Mouse (Mus musculus) urinary bladder, postnatal 25 days (tissue): ENCODE measurements around the gene Dnajc19.
A peak's percentile ranks its signal among the peaks of the same experiment; 100 is the strongest.

Experiments used
- DNase-seq: peaks from one replicate; pipeline ENCODE4 v3.0.0; 2022; ENCODE audit warnings: low spot score

Dnajc19 gene

GRCm38 (mm10) chr3:34028935-34029334, 52.2 kb downstream of the Dnajc19 start:
- no peak for DNase-seq

GRCm38 (mm10) chr3:34021259-34021828, 59.8 kb downstream of the Dnajc19 start:
- DNase-seq: no peak

GRCm38 (mm10) chr3:34020382-34021258, 60.5 kb downstream of the Dnajc19 start:
- DNase-seq: peak; percentile 3

DNA sequence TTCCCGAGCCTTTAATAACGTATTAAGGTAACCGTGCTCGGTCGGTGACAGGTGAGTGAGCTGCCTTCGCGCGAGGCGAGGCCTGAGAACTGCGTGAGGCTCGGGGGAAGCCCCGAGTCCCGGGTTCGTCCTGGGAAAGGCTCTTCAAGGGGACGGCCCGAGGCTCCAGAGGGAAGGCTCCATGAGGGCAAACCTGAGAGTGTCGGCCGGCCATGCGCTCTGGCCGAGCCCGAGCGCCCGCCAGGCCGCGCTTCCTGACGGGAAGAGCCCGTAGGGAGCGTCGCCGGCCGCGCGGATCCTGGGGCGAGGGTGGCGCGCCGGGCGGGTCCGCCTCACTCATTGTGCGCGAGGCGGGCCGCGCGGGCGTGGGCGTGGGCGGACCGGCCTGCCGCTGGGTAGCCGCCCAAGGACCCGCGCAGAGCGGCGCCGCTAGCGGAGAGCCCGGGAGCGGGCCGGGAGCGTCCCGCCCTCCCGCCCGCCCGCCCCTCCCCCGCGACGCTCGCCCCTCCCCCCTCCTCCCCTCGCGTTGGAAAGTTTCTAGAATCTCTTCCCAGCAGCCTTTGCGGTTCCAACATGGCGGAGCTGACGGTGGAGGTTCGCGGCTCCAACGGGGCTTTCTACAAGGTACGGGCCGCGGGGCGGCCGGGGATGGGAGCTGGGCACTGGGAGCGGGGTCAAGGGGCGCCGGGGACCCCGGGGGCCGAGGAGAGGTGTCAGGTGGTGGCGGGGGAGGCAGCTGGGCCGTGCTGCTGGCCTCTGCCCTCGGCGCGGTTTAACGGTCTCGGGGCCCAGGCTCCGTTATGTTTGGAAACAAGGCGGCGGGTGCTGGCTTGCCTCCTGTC, 61.4 kb downstream of the Dnajc19 start, which contains the start of gene Fxr1:
Fxr1 (plus strand) TSS at position 404 of the 842 bp plus-strand sequence.
- DNase-seq: peak; percentile 79

DNA sequence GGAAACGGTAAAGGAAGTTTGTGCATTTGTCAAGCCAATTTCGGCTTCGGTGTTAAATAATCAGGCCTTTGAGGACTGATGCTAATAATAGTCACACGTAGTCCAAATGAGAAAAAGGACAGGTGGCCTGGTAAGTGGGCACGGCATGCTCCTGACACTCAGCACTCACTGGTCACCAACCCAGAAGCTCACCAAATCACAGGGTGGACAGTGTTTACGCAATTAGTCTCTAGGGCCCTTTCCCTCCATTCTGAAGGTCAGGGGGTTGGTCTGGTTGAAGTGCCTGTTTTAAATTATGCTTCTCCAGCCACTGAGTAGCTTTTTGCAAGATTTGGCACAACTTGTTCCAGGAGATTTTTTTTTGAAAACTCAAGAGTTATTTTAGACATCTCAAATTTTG, 72.9 kb downstream of the Dnajc19 start:
- no peak for DNase-seq

- DNase-seq: no peak
Observed at GRCm38 (mm10) chr3:34007611-34008010, 73.5 kb downstream of the Dnajc19 start.

DNA sequence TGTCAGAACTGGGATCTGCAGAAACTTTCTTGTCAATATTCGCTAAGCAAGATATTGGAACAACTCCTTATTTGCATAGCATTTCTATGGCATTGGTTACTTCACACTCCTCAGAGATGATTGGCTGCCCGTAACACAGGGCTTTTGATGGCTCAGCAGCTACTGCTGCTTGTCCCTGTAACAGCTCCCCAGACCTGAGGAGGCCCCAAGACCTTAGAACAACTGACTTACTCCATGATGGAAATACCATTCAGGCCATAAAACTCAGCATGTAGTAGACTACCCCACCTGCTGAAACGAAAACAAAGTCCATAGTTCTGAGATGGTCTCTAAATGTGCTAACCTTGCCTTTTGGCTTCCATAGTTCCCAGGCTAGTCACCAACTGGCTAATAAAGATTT, 74.3 kb downstream of the Dnajc19 start:
- no peak for DNase-seq

GRCm38 (mm10) chr3:34006301-34006700, 74.8 kb downstream of the Dnajc19 start:
- no peak for DNase-seq
